Mouse (Mus musculus): ENCODE measurements around the gene Fxyd1.

The Fxyd1 gene

GRCm38 (mm10) chr7:31017104-31017901, 39.7 kb downstream of the Fxyd1 start:
- no peak for DNase-seq (ENCODE audit: low spot score)

DNA sequence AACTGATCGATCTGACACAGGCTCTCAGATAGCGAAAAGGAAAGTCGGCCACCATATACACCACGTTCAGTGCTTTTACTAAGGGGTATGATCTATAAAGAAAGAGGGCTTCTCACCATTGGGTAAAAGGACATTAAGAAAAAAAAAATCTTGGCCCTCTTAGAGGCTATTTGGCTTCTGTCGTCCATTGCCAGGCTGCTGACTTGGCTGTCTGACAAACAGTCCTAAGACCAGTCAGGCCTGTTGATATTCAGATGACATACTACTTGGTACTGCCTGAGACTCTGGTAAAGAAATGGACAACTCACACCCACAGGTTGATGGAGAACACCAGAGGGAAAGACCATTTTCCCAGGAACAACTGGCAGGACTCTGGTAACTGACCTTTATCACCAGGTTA, 44.0 kb downstream of the Fxyd1 start:
- DNase-seq (ENCODE audit: low spot score), result no peak

GRCm38 (mm10) chr7:31008889-31009288, 48.1 kb downstream of the Fxyd1 start:
- DNase-seq (ENCODE audit: low spot score), result no peak

- no peak for DNase-seq (ENCODE audit: low spot score)
Measured at GRCm38 (mm10) chr7:31008175-31008574, 48.8 kb downstream of the Fxyd1 start.

- no peak for DNase-seq (ENCODE audit: low spot score)
Measured at GRCm38 (mm10) chr7:31007775-31008174, 49.2 kb downstream of the Fxyd1 start.

- DNase-seq (ENCODE audit: low spot score), result no peak
Measured at GRCm38 (mm10) chr7:31002650-31003049, 54.3 kb downstream of the Fxyd1 start.

All from embryo, embryonic 10.5 days (tissue).